Mouse (Mus musculus) megakaryocyte-erythroid progenitor cell, adult 5-6 weeks (primary cell): ENCODE measurements around the gene Grk6. TPM values are rescaled to one million over a fixed set of nuclear protein-coding genes. Genes with fewer than 3 reads are reported as not detected.
A peak's percentile ranks its signal among the peaks of the same experiment; 100 is the strongest.

Experiments
- ATAC-seq: replicated peaks from 2 replicates; pipeline ENCODE4 v1.8.0; 2016; ENCODE audit warnings: mild to moderate bottlenecking, inconsistent platforms; ENCODE audit not compliant: severe bottlenecking, poor library complexity, low FRiP score, low TSS enrichment
- total RNA-seq, 2 experiments: library from RNA; stranded (forward) in 1 of 2; stranded (reverse) in 1 of 2; fragments of 200-1000, 215-1000 nt in 1 of 2; fragments of >200 nt in 1 of 2; fragmentation: Nextera tagmentation in 1 of 2; gene quantifications; 2 replicates each; pipeline ENCODE4 v1.2.3; 2014 to 2017

Grk6 gene
- total RNA-seq, 2 experiments from 2014 or later: 61.4 to 82.4 TPM

DNA sequence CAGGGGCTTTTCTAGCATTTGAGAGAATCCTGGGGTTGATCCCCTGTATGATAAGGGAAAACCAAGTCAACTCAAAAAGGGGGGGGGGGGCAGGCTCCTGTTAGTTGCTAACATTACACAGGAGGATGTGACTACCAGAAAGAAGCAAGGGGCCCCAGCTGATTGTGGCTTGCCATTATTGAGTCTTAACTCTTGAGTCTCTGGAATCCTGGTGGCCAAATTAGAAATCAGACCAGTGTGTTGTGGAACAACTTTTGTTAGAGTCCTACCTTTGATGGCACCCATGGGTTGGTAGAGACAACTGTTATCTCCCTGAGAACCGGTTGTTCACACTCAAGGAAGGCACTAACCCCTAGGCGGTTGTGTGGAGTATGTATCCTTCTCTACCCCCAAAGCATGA, 18.1 kb downstream of the Grk6 start:
- no peak for ATAC-seq

- ATAC-seq: no peak
Measured at GRCm38 (mm10) chr13:55463399-55464026, 18.6 kb downstream of the Grk6 start.

DNA sequence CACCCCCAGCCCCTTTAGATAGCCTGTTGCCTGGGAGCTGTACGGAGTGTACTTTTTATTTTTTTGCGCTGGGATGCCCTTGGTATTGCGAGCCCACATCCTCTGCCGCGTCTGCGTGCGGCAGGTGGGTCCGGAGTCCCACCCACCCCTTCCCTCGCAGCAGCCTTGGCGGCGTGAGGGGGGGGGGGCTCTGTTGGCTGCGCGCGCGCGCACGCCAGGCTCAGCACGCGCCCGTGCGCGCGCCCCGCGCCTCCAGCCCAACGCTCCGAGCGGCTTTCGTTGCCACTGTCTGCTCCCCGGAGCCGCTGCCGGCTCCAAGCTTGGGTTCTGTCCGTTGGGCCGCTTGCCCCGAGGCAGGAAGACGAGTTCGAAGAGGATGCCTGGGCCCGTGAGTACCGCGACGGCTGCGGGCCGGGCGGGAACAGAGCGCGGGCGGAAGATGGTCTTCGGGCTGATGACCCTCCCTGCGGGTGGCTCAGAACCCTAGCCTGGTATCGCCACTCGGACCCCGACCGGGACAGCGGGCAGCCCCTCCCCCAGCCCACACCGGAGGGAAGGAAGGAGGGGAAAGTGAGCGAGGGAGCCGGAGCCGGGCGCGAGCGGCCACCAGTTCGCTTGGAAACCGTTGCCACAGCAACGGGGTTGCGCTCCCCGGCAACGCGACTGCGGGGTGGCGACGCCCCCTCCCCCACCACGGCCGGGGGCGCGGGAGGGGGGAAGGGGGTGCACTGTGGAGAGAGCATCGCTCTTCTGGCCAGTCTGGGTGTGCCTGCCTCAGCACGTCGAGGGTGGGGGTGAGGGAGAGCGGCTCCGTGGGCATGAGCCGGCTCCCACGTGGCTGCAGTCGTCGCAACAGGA, 19.4 kb downstream of the Grk6 start, which contains the start of gene Prr7:
TSS of gene Prr7 (plus strand) at position 241 of the 858 bp plus-strand sequence.
- ATAC-seq: no peak

GRCm38 (mm10) chr13:55465184-55465583, 20.3 kb downstream of the Grk6 start:
- no peak for ATAC-seq

DNA sequence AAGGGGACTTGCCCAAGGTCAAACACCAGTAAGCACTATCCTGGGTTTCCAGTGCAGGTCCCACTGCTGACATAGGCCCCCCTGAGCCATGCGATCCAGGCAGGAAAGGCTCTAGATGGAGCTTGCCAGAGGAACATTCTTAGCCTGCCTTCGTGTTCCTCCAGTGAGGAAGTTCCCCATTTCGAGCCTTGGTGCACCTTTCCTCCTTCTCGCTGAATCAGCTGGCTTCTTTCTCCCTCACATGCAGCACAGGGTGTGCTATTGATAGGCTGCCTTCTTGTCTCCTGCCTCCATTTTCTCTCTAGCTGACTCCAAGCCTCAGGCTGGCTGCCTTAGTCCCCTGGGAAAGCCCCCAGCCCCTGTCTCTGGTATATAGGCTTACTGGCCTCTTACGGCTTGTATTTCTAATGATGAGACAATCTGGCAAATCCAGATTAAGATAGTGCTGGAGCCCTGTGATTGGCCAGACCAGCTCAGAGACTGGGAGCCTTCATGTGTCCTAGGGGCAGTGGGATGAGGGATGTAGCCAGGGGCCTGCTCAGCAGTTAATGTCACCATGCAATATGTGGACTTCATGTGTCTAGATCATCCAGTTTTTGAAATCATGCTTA, 21.1 kb downstream of the Grk6 start:
- ATAC-seq: no peak

DNA sequence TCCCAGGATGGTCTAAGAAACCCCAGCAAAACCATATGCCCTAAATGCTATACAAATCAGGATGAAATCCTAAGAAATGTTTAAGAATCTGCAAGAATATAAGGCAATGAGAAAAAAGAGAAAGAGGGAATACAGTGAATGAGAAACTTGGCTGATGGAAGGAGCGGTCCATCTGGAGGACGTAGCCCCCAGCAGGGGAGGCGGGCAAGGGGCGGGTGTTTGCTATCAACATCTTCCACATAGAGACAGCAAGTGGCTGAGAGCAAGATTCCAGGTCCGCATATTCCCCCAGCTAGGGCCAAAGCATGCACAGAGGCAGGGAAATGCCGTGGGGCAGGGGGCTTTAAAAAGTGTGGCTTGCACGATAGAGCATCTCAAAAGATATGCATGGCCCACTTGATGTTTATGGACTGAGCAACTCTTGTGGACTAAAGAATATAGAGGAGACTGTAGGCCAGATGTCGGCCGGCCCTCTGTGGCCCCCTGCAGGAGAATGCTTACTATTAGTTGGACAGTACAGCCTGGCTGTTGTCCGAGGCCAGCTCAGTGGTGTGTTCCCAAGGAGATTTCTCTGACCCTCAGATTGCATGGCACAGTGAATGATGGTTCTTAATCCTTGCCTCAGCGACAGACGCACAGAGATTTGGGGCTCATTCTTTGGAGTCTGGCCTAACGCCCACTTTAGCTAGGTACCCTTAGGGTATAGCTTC, 24.1 kb downstream of the Grk6 start:
- no peak for ATAC-seq

- ATAC-seq: no peak
Measured at GRCm38 (mm10) chr13:55470372-55470771, 25.5 kb downstream of the Grk6 start.

- ATAC-seq: peak; percentile 23; the same call in 1 of the 2 replicates
Measured at GRCm38 (mm10) chr13:55471156-55471818, 26.4 kb downstream of the Grk6 start.

GRCm38 (mm10) chr13:55471819-55472131, 26.9 kb downstream of the Grk6 start:
- ATAC-seq: no peak

DNA sequence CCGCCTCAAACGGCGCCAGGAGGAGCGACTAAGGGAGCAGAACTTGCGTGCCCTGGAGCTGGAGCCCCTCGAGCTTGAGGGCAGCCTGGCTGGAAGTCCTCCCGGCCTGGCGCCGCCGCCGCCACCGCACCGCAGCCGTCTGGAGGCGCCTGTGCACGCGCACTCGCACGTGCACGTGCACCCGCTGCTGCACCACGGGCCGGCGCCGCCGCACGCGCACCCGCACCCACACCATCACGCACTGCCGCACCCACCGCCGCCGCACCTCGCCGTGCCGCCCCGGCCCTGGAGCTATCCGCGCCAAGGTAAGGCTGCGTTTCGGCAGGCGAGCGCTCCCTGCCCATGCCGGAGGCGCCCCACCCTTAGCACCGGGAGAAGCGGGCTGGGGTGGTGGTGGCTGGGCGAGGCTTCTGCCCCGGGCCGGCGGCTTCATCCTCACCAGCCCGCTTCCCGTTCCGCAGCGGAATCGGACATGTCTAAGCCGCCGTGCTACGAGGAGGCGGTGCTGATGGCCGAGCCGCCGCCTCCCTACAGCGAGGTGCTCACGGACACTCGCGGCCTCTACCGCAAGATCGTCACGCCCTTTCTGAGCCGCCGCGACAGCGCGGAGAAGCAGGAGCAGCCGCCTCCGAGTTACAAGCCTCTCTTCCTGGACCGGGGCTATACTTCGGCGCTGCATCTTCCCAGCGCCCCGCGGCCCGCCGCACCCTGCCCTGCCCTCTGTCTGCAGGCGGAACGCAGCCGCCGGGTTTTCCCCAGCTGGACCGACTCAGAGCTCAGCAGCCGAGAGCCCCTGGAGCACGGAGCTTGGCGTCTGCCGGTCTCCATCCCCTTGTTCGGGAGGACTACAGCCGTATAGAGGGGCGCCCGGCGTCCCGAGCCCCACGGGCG, 27.5 kb downstream of the Grk6 start:
- ATAC-seq: peak; percentile 21; the same call in 1 of the 2 replicates

- ATAC-seq: no peak
Measured at GRCm38 (mm10) chr13:55473076-55473831, 28.4 kb downstream of the Grk6 start.

DNA sequence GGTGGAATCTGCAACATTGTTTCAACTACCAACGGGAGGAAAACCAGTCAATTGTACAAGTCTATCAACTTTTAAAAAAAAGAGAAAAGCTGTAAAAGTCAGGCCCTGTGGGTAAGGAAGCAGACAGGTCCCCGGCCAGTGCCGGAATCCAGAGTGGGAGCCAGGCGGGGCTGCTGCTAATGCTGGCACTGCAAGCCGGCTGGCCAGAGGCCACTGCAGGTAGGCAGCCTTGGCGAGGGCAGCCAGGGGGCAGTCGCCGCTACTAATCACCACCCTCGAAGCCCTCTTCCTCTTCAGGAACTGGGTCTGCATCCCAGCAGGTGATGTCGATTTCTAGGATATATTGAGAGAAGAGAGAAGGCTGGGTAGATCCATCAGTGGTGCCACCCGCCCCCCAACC, 29.1 kb downstream of the Grk6 start:
- no peak for ATAC-seq

DNA sequence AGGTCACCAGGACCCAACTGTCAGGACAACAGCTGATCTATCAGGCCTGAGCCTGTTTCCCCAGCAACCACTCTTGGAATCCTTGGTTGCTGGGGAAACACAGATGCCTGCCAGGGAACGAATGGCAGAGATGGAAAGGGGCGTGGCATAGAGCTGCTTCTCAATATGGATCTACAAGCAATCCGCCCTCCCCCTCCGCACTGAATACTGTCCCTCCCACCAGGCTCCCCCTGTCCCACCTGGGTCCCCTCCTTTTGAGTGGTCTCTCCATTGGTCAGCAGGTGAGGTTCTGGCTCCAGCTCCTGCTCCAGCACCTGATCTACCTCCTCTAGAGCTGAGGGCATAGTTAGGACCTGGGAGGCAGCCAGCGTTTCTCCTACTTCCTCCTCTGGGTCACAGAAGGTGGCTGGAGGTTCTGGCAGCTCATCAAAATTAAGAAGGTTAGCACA, 29.8 kb downstream of the Grk6 start:
- ATAC-seq: no peak

DNA sequence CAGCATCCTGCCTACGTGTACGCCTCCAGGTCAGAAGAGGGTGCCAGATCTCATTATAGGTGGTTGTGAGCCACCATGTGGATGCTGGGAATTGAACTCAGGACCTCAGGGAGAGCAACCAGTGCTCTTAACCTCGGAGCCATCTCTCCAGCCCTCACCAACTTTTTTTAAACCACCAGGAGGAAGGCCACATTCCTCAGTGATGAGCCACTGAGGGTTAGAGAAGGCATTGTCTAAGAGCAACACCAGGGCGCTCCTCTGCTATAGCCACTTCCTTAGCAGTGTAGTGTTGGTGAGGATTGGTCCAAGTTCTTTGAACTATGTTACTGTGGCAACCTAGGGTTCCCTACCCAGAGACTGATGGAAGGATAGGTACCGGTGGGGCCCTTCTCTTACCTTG, 30.9 kb downstream of the Grk6 start:
- ATAC-seq: no peak

- no peak for ATAC-seq
Measured at GRCm38 (mm10) chr13:55476256-55476655, 31.4 kb downstream of the Grk6 start.

DNA sequence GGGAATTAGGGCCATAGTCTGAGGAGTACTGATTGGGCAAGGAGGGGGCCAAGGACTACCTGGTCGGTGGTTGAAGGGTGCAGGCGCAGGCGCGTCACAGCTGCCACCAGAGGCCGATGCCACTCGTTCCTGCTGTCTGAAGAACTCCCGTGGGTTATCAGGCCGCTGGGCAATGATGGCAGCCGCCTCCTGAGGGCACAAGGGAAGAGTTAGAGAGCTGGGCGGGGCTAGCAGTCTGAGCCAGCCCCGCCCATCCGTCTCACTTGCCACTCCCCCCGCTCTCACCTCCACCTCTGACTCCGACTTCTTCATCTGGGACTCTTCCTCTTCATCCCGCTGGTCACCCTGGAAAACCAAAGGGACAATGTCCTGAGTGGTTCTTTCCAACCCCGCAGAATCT, 32.6 kb downstream of the Grk6 start:
- 0 out of 2 replicates have a peak, but pooled peaks have one; percentile 10 for ATAC-seq

DNA sequence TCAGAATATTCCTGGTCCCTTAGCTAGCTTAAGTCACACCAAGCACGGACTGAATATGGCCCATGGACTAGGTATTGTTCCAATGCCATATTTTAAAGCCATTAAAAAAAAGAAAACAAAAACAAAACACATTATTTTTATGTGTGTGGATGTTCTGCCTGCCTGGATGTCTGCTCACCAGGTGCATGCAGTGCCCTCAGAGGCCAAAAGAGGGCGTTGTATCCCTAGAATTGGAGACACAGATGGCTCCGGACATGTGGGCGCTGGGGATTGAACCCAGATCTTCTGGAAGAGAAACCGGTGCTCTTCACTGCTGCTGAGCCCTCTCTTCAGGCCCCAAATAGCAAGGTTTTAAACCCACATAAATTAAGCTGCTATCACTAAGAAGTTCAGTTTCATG, 33.2 kb downstream of the Grk6 start:
- no peak for ATAC-seq

- no peak for ATAC-seq
Measured at GRCm38 (mm10) chr13:55479008-55479407, 34.1 kb downstream of the Grk6 start.
